Mouse (Mus musculus): ENCODE results near the gene Tenm3. TPM values are rescaled to one million over a fixed set of nuclear protein-coding genes. Genes with fewer than 3 reads are reported as not detected.

Tenm3 gene
- polyA plus RNA-seq, 2 experiments: 2.2 to 3.1 TPM

- WGBS (ENCODE audit: insufficient replicate concordance): 77% methylated on average over 9 of the region's 9 CpGs
- Histone ChIP-seq H3K4me1 (replicated peaks; ENCODE audit: control insufficient read depth in 2 of 2, insufficient read depth in 2 of 2, low read length in 1 of 2) (no peaks in the 10 kb centered on the region), H3K4me2 (ENCODE audit: low read depth) (no peak overlapping the region), H3K27ac (no peak overlapping the region), H3K4me3 (ENCODE audit: insufficient read depth in 1 of 2, low read depth in 2 of 2, low read length in 2 of 2) (no peak overlapping the region), H3K36me3 (replicated peaks; ENCODE audit: control insufficient read depth, insufficient read depth, low read depth) (no peaks in the 10 kb centered on the region), H3K9ac (replicated peaks) (no peak overlapping the region), H3K27me3 (ENCODE audit: control insufficient read depth, insufficient read depth, low read length) (no peaks in the 10 kb centered on the region), H3K9me3 (ENCODE audit: control insufficient read depth, low read length) (no peaks in the 10 kb centered on the region)
- DNase-seq (ENCODE audit: low read depth in 3 of 3, low spot score in 3 of 3) (no peak), ATAC-seq (ENCODE audit: insufficient read depth) (no peak)
- no peak for TF ChIP-seq CTCF (IDR thresholded peaks at IDR 0.05; ENCODE audit: low read depth)
- no peak for TF ChIP-seq EP300 (IDR thresholded peaks at IDR 0.05; ENCODE audit: low read depth)
These were observed 611.9 kb downstream of the Tenm3 start for GRCm38 (mm10) chr8:48231882-48232281.

- Histone ChIP-seq H3K27me3 (ENCODE audit: control insufficient read depth, insufficient read depth, low read length) (no peaks in the 10 kb centered on the region), H3K4me3 (ENCODE audit: insufficient read depth in 1 of 2, low read depth in 2 of 2, low read length in 2 of 2) (no peak overlapping the region), H3K4me1 (replicated peaks; ENCODE audit: control insufficient read depth in 2 of 2, insufficient read depth in 2 of 2, low read length in 1 of 2) (no peaks in the 10 kb centered on the region), H3K4me2 (ENCODE audit: low read depth) (no peak overlapping the region), H3K9ac (replicated peaks) (no peak overlapping the region), H3K27ac (no peak overlapping the region), H3K36me3 (replicated peaks; ENCODE audit: control insufficient read depth, insufficient read depth, low read depth) (no peaks in the 10 kb centered on the region), H3K9me3 (ENCODE audit: control insufficient read depth, low read length) (no peaks in the 10 kb centered on the region)
- ATAC-seq (ENCODE audit: insufficient read depth) (no peak), DNase-seq (ENCODE audit: low read depth in 3 of 3, low spot score in 3 of 3) (no peak)
- 66% methylated on average over 9 of the region's 9 CpGs for WGBS (ENCODE audit: insufficient replicate concordance)
- no peak for TF ChIP-seq EP300 (IDR thresholded peaks at IDR 0.05; ENCODE audit: low read depth)
- TF ChIP-seq CTCF (IDR thresholded peaks at IDR 0.05; ENCODE audit: low read depth): no peak
These were observed 612.4 kb downstream of the Tenm3 start for GRCm38 (mm10) chr8:48231389-48231788.

- DNase-seq (ENCODE audit: low read depth in 3 of 3, low spot score in 3 of 3) (no peak), ATAC-seq (ENCODE audit: insufficient read depth) (no peak)
- no peaks in the 10 kb centered on the region for H3K9me3 ChIP-seq (ENCODE audit: control insufficient read depth, low read length)
- WGBS (ENCODE audit: insufficient replicate concordance): 87% methylated on average over 35 of the region's 35 CpGs
- no peak overlapping the region for H3K27ac ChIP-seq
- H3K4me2 ChIP-seq (ENCODE audit: low read depth): no peak overlapping the region
- H3K4me3 ChIP-seq (ENCODE audit: insufficient read depth in 1 of 2, low read depth in 2 of 2, low read length in 2 of 2): no peak overlapping the region
- H3K36me3 ChIP-seq (replicated peaks; ENCODE audit: control insufficient read depth, insufficient read depth, low read depth): no peaks in the 10 kb centered on the region
- no peak overlapping the region for H3K9ac ChIP-seq (replicated peaks)
- no peaks in the 10 kb centered on the region for H3K4me1 ChIP-seq (replicated peaks; ENCODE audit: control insufficient read depth in 2 of 2, insufficient read depth in 2 of 2, low read length in 1 of 2)
- no peaks in the 10 kb centered on the region for H3K27me3 ChIP-seq (ENCODE audit: control insufficient read depth, insufficient read depth, low read length)
- TF ChIP-seq EP300 (IDR thresholded peaks at IDR 0.05; ENCODE audit: low read depth) (no peak), CTCF (IDR thresholded peaks at IDR 0.05; ENCODE audit: low read depth) (no peak)
These were observed 615.1 kb downstream of the Tenm3 start for GRCm38 (mm10) chr8:48228676-48229075.

DNA sequence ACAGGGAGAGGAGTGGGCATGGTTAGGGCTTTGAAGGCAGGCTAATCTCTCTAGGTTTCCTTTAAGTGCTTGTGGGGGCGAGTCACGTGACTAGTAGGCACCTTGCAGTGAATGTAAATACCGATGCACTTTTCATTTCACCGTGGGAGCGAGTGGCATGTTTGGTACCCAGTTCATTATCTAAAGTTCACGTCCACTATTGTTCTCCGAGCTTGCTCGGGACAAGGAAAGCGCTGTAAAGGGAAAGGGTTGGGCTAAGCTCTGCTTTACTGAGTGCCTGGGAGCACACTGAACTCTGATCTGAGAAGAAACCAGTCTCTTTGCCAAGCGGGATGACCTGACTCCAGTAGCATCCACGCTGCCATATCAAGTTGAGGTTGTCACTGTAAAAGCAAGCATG is 619.0 kb downstream of the Tenm3 start:
- H3K9ac ChIP-seq (replicated peaks): no peak overlapping the region
- no peak overlapping the region for H3K27ac ChIP-seq
- H3K9me3 ChIP-seq (ENCODE audit: control insufficient read depth, low read length): no peaks in the 10 kb centered on the region
- H3K36me3 ChIP-seq (replicated peaks; ENCODE audit: control insufficient read depth, insufficient read depth, low read depth): no peaks in the 10 kb centered on the region
- H3K4me2 ChIP-seq (ENCODE audit: low read depth): no peak overlapping the region
- WGBS (ENCODE audit: insufficient replicate concordance): 40% methylated on average over 11 of the region's 11 CpGs
- no peaks in the 10 kb centered on the region for H3K27me3 ChIP-seq (ENCODE audit: control insufficient read depth, insufficient read depth, low read length)
- TF ChIP-seq CTCF (IDR thresholded peaks at IDR 0.05; ENCODE audit: low read depth) (no peak), EP300 (IDR thresholded peaks at IDR 0.05; ENCODE audit: low read depth) (no peak)
- ATAC-seq (ENCODE audit: insufficient read depth) (no peak), DNase-seq (ENCODE audit: low read depth in 3 of 3, low spot score in 3 of 3) (no peak)
- H3K4me3 ChIP-seq (ENCODE audit: insufficient read depth in 1 of 2, low read depth in 2 of 2, low read length in 2 of 2): no peak overlapping the region
- no peaks in the 10 kb centered on the region for H3K4me1 ChIP-seq (replicated peaks; ENCODE audit: control insufficient read depth in 2 of 2, insufficient read depth in 2 of 2, low read length in 1 of 2)

- H3K9ac ChIP-seq (replicated peaks): no peak overlapping the region
These were observed 621.4 kb downstream of the Tenm3 start for GRCm38 (mm10) chr8:48222429-48222769.

More at GRCm38 (mm10) chr8:48222429-48222769, 621.4 kb downstream of the Tenm3 start:
- DNase-seq (ENCODE audit: low read depth in 3 of 3, low spot score in 3 of 3) (peak; percentile 9 to 22 (median 9)), ATAC-seq (ENCODE audit: insufficient read depth) (no peak)
- Histone ChIP-seq H3K9me3 (ENCODE audit: control insufficient read depth, low read length) (no peaks in the 10 kb centered on the region), H3K4me2 (ENCODE audit: low read depth) (peak overlapping the region; percentile 34), H3K27ac (no peak overlapping the region), H3K4me1 (replicated peaks; ENCODE audit: control insufficient read depth in 2 of 2, insufficient read depth in 2 of 2, low read length in 1 of 2) (no peaks in the 10 kb centered on the region), H3K27me3 (ENCODE audit: control insufficient read depth, insufficient read depth, low read length) (no peaks in the 10 kb centered on the region), H3K36me3 (replicated peaks; ENCODE audit: control insufficient read depth, insufficient read depth, low read depth) (no peaks in the 10 kb centered on the region), H3K4me3 (ENCODE audit: insufficient read depth in 1 of 2, low read depth in 2 of 2, low read length in 2 of 2) (peak overlapping the region; percentile 1 to 34; a peak in 2 of 4 replicates)
- no peak for TF ChIP-seq EP300 (IDR thresholded peaks at IDR 0.05; ENCODE audit: low read depth)
- TF ChIP-seq CTCF (IDR thresholded peaks at IDR 0.05; ENCODE audit: low read depth): peak; percentile 83
- WGBS (ENCODE audit: insufficient replicate concordance): 14% methylated on average over 11 of the region's 11 CpGs
